Mouse (Mus musculus) mouse embryonic stem cell (cell line): ENCODE data around the gene Gm14410.
"Not testable (repeated sequence)": the region's sequence is repeated elsewhere in the genome, so short reads cannot be mapped to it uniquely, and the experiment has no call there.

Experiments used
- in situ Hi-C, 2 experiments: fragments of 300-500 bp; cut with MboI; formaldehyde crosslinking; loops; 1 replicate in 1 of 2; 3 replicates in 1 of 2; pipeline ENCODE4 v1.14.3; 2019 to 2020; ENCODE audit warnings: low sequenced_read_pairs in 2 of 2, low pct_unique_long_range_greater_than_20kb in 1 of 2, mixed read lengths in 1 of 2; ENCODE audit not compliant: unreplicated experiment in 1 of 2

The Gm14410 gene

GRCm38 (mm10) chr2:177206341-177206740, at the start of gene Gm14410:
Gm14410 (minus strand) TSS chr2:177206421.
- in situ Hi-C loops = not testable (repeated sequence)

DNA sequence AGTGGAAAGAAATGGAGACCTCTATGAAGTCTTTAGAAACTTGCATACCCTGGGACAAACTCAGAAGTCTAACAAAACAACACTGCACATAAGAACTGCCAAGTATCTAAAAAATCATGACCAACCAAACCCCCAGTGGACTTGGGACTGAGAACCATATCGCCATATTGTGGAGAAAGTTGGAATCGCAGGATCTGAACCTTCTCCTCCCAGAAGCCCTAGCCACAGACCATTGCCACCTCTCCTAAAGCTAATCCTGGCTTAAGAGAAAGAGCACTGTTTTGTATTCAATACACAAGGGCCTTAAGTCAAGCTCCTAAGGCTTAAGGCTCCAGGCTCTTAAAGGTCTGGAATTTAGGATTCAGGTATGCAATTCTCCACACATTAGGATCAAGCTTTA, 41.2 kb upstream of the Gm14410 start:
- in situ Hi-C loops = not testable (repeated sequence)

- in situ Hi-C loops = not testable (repeated sequence)
Measured at GRCm38 (mm10) chr2:177230461-177230860, 24.2 kb upstream of the Gm14410 start.

- in situ Hi-C loops = not testable (repeated sequence)
Measured at GRCm38 (mm10) chr2:177172749-177173148, 33.5 kb downstream of the Gm14410 start.
